Mouse (Mus musculus) adrenal gland, postnatal 25 days (tissue): ENCODE results near the gene Mepce. TPM values are rescaled to one million over a fixed set of nuclear protein-coding genes. Genes with fewer than 3 reads are reported as not detected.
"Not testable (repeated sequence)": the region's sequence is repeated elsewhere in the genome, so short reads cannot be mapped to it uniquely, and the experiment has no call there.

Source experiments
- DNase-seq: peaks from one replicate; pipeline ENCODE4 v3.0.0; 2021; ENCODE audit warnings: mixed read lengths
- total RNA-seq: library from RNA; stranded (reverse); gene quantifications from 2 replicates; pipeline ENCODE4 v1.2.3, GENCODE M21; 2021

The Mepce gene
- total RNA-seq, 1 experiment from 2014 or later: 66.5 TPM

DNA sequence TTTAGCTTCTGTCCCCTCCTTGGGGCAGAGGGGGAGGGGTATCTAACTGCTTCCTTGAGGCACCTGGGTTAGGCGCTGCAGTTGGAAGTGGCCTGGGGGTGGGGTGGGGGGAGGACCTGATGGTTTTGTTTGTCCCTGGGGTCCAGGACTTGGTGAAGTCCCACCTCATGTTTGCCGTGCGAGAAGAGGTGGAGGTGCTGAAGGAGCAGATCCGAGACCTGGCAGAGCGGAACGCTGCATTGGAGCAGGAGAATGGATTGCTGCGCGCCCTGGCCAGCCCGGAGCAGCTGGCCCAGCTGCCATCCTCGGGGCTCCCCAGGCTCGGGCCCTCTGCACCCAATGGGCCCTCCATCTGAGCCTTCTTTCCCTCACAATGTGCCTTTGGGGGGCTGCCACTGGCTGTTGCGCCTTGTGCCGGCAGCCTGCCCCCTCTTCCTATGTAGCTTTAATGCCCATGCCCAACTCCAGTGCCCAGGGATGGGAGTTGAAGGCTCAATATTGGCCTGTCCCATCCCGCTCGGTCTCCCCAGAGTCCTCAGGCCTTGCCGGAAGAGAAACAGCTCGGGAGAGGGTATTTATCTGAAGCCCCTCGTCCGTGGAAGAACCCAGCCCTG is 28.4 kb downstream of the Mepce start:
- DNase-seq: no peak

DNA sequence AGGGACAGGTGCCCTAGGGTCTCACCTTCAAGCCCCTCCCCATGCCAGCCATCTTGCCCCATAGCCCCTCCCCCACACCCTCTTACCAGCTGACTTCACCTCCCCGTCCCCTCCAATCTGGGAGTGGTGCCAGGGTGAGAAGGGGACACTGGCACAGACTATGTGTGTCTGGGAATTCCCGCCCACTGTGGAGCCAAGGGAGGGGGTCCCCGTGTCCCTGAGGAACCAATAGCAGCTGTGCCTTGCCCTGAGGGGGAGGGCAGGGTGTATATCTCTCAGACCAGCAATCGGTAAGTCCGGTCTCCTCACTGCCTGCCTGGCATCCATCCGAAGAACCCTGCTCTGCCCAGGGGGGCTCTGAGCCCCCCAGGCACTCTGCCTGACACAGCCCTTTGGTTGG is 29.6 kb downstream of the Mepce start:
- no peak for DNase-seq

DNA sequence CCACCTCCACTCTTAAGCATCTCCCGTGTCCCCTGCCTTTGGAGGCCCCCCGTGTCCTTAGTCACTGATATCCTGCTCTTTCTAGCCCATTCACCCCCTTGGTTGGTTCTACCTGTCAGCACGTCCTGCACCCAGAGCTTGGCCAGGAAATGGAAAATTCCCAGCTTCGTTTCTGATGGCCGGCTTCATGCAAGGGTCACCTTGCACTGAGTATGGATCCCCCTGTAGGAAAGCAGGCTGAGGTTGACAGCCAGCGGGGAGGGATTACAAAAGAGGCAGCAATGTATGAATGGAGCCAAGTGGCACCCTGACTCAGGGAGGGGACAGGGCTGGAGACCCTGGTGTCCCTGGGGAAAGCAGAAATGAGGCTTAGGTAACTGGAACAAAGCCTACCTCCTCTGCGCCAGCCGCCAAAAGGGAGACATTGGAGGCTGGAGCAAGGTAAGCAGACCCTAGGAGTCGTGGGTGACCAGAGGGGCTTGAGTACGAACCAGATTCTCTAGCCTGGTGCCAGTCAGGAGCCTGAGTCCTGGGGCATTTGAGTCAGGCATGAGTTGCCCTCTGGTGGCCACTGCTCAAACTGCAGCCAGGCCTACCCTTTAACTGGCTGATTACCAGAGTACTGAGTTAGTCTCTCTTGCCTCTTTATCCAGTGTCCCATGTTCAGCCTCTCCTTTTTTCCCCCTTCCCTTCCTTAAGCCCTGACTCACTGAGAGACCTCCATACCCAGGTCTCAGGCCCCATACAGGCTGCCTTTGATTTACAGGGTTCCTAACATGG is 30.4 kb downstream of the Mepce start:
- peak; percentile 83 for DNase-seq

DNA sequence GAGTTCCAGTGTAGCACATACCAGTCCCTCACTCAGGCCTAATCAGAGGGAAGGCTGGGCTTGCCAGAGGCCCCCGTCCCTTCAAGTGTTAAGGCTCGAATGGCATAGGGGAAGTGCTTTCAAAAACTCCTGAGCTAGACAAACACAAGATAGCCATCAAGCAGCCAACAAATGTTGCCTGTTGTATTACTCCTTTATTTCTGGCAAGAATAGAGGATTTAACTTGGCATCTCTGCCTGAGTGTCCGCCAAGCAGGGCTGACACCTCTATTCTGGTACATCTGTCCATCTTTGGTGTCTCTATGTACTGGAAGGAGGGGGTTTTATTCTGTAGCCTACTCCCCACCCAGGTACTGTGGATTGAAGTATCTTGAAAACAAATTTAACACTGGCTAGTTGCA is 31.3 kb downstream of the Mepce start:
- DNase-seq: no peak

DNA sequence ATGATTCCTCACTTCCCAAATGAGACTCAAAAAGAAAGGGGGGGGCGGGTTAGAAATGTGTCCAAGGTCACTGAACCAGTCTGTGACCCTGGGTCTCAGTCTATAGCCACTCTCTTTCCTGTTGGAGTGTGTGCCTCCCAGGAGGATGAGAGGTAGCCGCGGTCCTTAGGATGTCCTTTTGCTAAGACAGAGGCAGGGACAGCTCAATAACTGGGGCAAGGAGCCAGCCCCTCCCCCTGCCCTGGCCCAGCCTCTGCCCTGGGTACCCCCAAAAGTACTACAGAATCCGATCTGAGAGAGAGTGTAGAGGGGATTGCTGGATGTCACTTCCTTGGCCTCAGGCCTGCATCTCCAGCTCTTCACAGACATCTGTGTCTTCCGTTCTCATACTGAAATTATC is 32.0 kb downstream of the Mepce start:
- DNase-seq: no peak

DNA sequence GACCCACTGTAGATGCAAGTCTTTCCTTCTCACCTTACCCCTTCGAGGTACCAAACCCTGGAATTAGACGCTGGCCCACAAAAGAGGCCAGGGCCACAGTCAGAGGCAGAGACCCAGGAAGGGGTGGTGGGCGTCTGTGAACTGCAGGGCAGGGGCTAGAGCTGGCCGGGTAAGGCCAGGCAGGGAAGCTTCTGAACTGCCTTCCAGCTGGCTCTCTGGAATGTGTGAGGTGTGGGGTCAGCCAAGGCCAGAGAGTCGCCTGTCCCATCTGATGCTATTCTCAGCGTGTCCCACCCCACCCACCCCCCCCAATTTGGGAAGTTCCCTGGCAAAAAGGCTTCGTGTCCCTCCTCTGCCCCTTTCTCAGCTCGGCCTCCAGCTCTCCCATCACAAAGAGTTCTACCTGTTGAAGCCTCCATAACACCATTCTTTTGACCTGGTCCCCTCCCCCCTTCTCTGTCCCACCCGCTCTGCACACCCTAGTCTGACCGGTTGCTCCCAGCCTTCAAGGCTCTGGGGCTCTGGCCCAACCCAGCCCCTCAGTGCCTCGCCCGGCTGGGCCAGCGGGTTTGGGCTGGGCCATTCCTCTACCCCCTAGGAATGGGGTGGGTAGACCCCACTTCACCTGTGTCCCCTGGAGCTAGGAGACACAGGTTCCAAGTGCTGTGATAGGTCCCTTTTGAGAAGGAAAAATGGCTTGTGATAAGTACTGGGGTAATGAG is 34.2 kb downstream of the Mepce start:
- no peak for DNase-seq

DNA sequence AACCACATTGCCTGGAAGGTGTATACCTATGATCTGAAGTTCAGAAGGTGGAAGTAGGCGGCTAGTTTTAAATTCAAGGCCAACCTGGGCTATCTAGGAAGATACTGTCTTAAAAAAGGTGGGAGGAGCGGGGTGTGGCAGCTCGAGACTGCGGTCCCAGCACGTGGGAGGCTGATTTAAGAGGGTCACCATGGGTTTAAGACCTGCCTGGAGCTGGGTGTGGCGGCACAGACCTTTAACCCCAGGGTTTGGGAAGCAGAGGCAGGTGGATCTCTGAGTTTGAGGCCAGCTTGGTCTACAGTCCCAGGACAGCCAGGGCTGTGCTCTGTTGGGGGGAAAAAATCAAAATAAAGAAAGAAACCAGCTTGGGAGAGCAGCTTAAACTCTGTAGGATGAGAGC is 35.5 kb downstream of the Mepce start:
- no peak for DNase-seq

DNA sequence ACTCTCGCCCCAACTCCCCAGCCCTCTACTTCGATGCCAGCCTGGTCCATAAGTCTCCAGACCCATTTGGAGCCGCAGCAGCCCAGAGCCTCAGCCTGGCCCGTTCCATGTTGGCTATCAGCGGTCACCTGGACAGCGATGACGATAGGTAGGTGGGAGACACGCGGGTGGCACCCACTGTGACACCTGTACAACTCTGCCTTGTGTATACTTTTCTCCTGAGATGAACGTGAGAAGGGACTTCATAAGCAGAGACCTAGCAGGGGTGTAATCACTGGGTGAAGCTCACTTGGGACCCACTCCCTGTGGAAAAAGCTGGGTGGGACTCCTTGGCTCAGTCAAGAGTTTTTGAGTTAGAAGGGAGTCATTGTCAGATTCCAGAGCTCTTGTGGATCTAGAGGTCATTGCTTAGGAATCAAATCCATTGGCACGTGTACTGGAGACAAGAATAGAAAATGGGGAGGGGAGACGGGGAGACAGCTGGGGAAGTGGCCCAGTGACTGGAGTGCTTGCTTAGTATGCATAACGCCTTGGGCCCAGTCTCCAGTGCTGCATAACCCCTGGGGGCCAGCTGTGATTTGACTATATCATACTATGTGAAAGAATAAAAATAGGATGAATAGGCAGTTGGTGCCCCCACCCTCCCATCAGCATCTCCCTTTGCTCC is 36.1 kb downstream of the Mepce start:
- no peak for DNase-seq

DNA sequence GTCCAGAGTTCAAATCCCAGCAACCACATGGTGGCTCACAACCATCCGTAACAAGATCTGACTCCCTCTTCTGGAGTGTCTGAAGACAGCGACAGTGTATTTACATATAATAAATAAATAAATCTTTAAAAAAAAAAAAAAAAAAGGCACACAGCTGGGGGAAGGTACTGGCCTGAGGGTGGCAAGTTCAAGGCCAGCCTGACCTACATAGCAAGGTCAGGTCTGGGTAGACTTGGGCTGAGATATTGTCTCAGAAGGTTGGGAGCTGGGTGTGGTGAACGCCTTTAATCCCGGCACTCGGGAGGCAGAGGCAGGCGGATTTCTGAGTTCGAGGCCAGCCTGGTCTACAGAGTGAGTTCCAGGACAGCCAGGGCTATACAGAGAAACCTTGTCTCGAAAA is 37.2 kb downstream of the Mepce start:
- not testable (repeated sequence) for DNase-seq

DNA sequence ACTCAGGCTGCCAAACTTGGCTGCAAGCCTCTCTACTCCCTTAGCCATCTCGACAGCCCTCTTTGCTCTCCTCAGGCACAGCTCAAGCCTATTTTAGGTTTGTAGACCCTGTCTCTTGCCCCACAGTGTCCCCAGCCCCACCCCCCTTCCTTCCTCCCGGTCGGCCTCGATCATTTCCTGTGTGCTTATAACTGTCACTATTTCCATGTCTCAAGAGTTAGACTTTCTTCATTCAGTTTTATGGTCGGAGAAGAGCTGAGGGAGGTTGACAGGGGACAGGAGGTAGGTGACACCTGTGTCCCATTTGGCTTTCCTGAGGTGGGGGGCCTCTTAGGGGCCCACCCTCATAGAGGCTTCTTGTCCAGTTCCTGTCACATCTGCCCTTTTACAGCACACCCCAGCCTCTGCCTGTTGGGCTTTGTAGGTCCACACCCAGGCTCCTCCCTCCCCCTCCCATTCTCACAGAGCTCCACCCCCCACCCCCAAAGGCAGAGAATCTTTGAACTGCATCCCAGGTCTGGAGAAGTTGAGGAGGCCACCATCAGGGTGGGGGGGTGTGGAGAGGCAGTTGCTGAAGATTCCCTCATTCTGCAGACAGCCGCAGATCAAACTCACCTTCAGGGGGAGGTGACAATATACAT is 38.1 kb downstream of the Mepce start:
- no peak for DNase-seq

DNA sequence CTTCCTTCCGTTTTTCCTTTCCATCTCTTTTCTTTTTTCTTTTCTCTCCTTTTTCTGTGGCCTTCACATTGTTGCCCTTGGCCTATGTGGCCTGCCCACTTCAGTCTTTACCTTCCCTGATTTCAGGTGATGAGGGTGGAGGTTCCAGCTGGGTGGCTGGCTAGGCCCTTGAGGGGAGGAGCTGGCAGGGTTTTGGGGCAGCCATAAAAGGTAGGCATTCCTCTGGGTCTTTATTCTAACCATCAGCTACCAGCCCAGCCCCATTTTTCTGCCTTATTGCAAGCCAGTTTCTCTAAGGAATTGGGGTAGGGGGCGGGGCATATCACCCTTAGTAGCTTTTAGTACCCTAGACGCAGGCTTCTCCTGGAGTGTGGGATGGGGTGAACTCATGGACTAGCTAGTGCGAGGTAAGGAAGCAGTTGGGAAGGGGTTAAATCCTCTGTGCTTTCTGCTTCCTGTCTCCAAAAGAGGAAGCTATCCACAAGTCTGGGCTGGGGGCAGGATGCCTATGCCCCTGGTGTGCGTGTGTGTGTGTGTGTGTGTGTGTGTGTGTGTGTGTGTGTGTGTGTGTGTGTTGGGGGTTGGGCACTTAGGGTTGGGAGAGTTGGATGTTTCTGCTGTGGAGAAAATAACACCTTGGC is 39.2 kb downstream of the Mepce start:
- DNase-seq: no peak

DNA sequence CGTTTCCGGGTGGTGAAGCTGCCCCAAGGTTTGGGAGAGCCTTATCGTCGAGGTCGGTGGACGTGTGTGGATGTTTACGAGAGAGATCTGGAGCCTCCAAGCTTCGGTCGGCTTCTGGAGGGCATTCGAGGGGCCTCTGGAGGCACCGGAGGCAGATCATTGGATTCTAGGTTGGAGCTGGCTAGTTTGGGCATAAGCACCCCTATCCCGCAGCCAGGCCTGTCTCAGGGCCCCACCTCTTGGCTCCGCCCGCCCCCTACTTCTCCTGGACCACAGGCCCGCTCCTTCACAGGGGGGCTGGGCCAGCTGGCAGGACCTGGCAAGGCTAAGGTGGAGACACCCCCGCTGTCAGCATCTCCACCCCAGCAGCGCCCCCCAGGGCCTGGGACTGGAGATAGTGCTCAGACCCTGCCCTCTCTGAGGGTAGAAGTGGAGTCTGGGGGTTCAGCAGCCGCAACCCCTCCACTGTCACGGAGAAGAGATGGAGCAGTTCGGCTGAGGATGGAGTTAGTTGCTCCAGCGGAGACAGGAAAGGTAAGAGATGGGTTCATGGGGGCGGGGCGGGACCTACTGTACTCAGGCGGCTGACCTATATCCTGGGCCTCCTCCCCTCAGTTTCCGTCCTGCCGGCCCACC is 40.0 kb downstream of the Mepce start:
- DNase-seq: peak; percentile 52

DNA sequence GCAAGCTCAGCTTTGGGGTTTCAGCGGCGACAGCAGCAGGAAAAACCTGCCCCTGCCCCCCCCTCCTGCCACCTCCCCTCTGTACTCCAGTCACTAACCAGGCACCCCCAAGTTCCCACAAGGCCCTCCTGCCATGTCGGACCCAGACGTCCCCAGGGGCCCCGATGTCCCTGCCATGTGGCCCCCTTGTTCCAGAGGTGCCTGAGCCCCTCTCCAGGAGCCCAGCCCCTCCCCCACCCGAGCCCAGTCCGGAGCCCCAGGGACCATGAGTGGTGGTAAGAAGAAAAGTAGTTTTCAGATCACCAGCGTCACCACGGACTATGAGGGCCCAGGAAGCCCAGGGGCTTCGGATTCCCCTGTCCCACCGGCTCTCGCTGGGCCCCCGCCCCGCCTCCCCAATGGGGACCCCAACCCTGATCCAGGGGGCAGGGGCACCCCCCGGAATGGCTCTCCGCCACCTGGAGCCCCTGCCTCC is 40.6 kb downstream of the Mepce start:
- peak; percentile 43 for DNase-seq

DNA sequence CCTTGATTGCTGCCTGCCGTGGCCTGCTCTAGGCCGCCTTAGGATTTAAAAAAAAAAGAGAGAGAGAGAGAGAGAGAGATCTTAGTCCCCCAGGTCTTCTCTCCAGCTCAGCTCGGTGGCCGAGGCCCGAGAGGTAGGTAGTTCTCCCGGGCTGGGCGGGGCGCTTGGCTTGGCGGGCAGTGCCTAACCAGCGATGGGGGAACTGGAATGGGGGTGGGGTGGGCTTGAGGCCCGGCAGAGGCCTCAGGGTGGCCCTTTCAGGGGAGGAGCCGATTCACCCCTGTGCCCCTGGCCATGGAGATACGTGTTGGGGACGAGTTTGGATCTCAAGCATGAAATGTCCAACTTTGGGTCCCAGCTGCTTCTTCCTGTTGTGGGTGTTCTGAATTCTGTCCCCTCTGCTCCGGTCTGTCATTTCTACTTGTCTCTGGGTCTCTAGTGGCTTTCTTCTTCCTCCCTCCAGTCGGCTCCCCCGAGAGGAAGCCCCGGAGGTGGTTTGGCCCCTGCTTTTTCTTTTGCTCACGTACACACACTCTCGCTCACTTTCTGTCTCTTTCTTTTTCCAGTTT is 41.1 kb downstream of the Mepce start:
- peak; percentile 78 for DNase-seq

DNA sequence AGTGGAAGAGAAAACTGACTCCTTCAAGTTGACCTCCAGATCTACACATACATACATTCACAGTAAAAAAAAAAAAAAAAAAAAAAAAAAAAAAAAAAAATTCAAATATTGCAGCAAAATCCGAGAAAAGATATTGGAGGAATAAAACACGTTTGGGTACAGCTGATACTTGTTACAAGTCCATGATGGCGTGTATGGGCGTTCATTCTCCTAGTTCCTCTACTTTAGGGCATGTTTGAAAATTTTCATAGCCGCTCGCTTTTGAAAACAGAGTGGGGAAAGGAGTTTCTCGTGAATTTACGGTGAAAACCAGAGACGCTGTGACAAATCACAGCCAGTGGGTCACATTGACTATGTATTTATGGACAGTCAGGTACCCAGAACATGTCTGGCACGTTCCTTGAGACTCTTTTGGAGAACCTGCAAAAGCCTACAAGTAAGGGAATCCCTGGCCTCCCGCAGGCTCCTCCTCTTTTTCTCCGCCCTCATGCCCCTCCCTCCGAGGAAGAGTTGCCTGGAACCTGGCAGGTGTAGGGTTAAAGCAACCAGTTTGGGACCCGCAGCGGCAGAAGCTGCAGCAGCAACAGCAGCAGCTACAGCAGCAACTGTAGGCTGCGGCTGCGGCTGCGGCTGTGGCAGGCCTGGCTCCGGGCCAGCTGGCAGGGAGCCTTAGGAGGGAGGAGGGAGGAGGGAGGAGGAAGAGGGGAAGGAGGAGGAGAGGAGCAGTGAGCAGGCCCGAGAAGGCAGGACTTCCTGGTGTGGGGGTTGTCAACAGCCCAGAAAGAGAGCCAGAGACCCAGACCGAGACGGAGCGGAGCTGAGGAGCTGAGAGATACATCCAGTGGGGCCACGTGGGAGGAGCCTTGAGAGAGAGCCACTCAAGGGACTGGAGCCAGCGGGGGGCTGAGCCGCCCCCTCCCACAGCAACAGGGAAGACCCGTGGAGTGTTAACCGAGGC is 42.0 kb downstream of the Mepce start, which contains the start of gene Tsc22d4:
Tsc22d4 (plus strand) TSS at position 517 of the 958 bp plus-strand sequence.
- DNase-seq: peak; percentile 92

DNA sequence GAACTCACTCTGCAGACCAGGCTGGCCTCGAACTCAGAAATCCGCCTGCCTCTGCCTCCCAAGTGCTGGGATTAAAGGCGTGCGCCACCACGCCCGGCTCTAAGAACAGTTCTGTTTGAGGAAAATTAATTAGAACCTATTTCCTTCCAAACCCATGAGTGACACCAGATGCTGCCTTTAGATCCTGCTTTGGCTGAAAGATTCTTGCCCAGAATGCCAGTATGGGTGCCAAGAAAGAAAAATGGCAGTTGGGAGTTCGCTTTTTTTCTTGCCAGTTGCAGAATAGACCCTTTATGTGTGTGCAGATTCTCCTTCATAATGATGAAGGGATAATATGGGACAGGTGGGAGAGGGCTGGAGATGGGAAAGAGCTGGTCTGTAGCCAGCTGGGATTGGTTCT is 43.3 kb downstream of the Mepce start:
- no peak for DNase-seq

DNA sequence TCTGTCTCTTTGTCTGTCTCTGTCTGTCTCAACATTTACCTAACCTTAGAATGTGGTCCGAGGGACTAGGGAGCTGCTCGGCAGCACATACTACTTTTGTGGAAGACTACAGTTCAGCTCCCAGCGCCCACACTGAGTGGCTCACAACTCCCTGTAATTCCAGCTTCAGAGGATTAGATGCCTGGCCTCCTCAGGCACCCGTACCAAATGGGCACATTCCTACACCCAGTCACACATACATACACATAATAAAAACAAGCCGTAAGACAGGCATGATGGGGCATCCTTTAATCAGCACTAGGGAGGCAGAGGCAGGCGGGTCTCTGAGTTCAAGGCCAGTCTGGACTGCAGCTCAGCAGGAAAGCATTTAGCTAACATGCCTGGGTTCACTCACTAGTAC is 44.6 kb downstream of the Mepce start:
- DNase-seq: no peak

DNA sequence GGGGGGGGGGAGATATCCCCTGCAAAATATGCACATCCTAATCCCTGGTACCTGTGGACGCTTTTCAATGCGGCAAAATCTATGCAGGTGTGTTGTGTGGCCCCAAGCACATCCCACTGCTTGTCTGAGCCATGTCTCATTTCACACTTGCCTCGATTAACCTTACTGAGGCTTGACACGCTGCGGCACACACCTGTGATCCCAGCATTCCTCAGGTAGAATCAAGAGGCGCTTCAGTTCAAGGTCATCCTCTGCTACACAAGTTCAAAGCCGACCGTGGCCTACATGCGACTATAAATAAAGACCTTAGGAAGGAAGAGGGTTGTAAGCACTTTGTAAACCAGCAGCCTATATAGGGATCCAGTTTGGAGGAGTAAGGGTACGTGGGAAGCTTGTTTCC is 45.4 kb downstream of the Mepce start:
- no peak for DNase-seq
